In the genomic region with DNA sequence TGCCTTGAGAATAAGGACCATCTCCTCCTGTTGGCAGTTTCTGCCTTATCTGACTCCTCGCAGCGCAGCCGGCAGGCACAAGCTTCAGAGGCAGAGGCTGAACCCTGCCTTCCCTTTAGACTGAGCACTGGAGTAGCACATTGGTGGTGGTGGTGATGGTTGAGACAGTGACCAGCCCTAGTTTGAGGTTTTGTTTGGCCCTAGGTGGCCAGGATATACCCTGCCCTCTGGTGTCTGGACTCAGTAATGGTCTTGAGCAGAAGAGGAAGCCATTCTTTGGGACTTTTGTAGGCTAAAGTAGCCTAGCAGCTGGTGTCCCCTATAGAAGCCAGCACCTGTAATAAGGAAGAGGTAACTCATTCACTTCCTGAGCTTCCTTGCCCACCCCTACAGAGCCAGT, we compare ENCODE assay signal across 9 mouse cellular contexts. TPM values are rescaled to one million over a fixed set of nuclear protein-coding genes. Genes with fewer than 3 reads are reported as not detected.
A peak's percentile ranks its signal among the peaks of the same experiment; 100 is the strongest.
DNase-seq lines count a peak whose midpoint lies in the region; ATAC-seq and TF ChIP-seq lines count a peak whose summit lies in the region.
"Had no signal": no experiment of that assay in that cellular context is flagged by ENCODE, and none has a peak within 500 bp of the region (broad histone marks: within the 10 kb centered on the region; RNA-seq: fewer than 3 reads in every experiment).

No protein-coding gene starts in this region.

- no peak overlapping the region for H3K4me3 ChIP-seq in heart, adult 2 months
- H3K4me3 ChIP-seq in liver, embryonic 13.5 days (replicated peaks), result no peak overlapping the region
- H3K4me3 ChIP-seq in forebrain, embryonic 11.5 days (ENCODE audit: low read depth, low read length), result no peak overlapping the region

- ATAC-seq in liver, embryonic 13.5 days (ENCODE audit: low read depth), result no peak
- no peak for ATAC-seq in forebrain, embryonic 11.5 days (replicated peaks; ENCODE audit: low FRiP score)

- TF ChIP-seq POLR2A in heart, adult 2 months (IDR thresholded peaks at IDR 0.05; ENCODE audit: insufficient read depth, low read depth, low read length), result no peak

- intact Hi-C loops in heart, adult 2 months (cut with DNase I), result loop anchor here (5.0 kb wide), 1 partner anchor 42 kb away; no protein-coding TSS in a partner anchor

- H3K9ac ChIP-seq in heart, adult 2 months (ENCODE audit: low read depth, low read length), result no peak overlapping the region
- H3K9ac ChIP-seq in liver, embryonic 13.5 days, result no peak overlapping the region
- no peak overlapping the region for H3K9ac ChIP-seq in forebrain, embryonic 11.5 days (ENCODE audit: low read length)

- H3K79me2 ChIP-seq in heart, adult 2 months (replicated peaks; ENCODE audit: control insufficient read depth, insufficient read depth, low read length), result no peaks in the 10 kb centered on the region

- no peak overlapping the region for H3K27ac ChIP-seq in heart, adult 2 months
- no peak overlapping the region for H3K27ac ChIP-seq in liver, embryonic 13.5 days
- no peak overlapping the region for H3K27ac ChIP-seq in forebrain, embryonic 11.5 days (ENCODE audit: low read depth, low read length)

- no peaks in the 10 kb centered on the region for H3K27me3 ChIP-seq in heart, adult 2 months (ENCODE audit: control insufficient read depth, insufficient read depth, low read length)
- no peaks in the 10 kb centered on the region for H3K27me3 ChIP-seq in liver, embryonic 13.5 days
- no peaks in the 10 kb centered on the region for H3K27me3 ChIP-seq in forebrain, embryonic 11.5 days (ENCODE audit: control insufficient read depth, insufficient read depth, low read length)

- H3K4me1 ChIP-seq in heart, adult 2 months (ENCODE audit: control insufficient read depth, insufficient read depth, low read length), result no peaks in the 10 kb centered on the region
- no peaks in the 10 kb centered on the region for H3K4me1 ChIP-seq in liver, embryonic 13.5 days (replicated peaks)
- no peaks in the 10 kb centered on the region for H3K4me1 ChIP-seq in forebrain, embryonic 11.5 days (replicated peaks; ENCODE audit: control insufficient read depth, insufficient read depth, low read length)

- H3K36me3 ChIP-seq in heart, adult 2 months (ENCODE audit: control insufficient read depth, insufficient read depth, low read length), result no peaks in the 10 kb centered on the region
- H3K36me3 ChIP-seq in liver, embryonic 13.5 days, result peaks cover 11% of the 10 kb centered on the region
- H3K36me3 ChIP-seq in forebrain, embryonic 11.5 days (ENCODE audit: control insufficient read depth, insufficient read depth, low read length), result no peaks in the 10 kb centered on the region

- TF ChIP-seq CTCF in heart, adult 2 months (IDR thresholded peaks at IDR 0.05), result peak; percentile 58

- H3K9me3 ChIP-seq in liver, embryonic 13.5 days (replicated peaks), result no peaks in the 10 kb centered on the region
- H3K9me3 ChIP-seq in forebrain, embryonic 11.5 days (ENCODE audit: control insufficient read depth, low read length), result no peaks in the 10 kb centered on the region

- WGBS in heart, adult 2 months, result 25% methylated on average over 3 of the region's 3 CpGs
- 31% methylated on average over 3 of the region's 3 CpGs for WGBS in liver, embryonic 13.5 days (ENCODE audit: insufficient replicate concordance)
- WGBS in forebrain, embryonic 11.5 days, result 72% methylated on average over 3 of the region's 3 CpGs

- no peak overlapping the region for H3K4me2 ChIP-seq in liver, embryonic 13.5 days
- H3K4me2 ChIP-seq in forebrain, embryonic 11.5 days (ENCODE audit: low read depth, low read length, severe bottlenecking), result no peak overlapping the region

- TF ChIP-seq EP300 in heart, adult 2 months (IDR thresholded peaks at IDR 0.05; ENCODE audit: insufficient read depth, low read depth, low read length), result no peak

- DNase-seq in heart, adult 2 months, result no peak
- DNase-seq in heart, adult 11 months, result no peak
- DNase-seq in 416B (ENCODE audit: low read depth), result peak; percentile 71
- DNase-seq in R1 (ENCODE audit: low read depth, low spot score), result peak; percentile 19
- DNase-seq in liver, embryonic 13.5 days, result peak; percentile 13
- no peak for DNase-seq in forebrain, embryonic 11.5 days (ENCODE audit: low spot score)
- no peak for DNase-seq in ovary, adult 18-20 months (ENCODE audit: low spot score)
- DNase-seq in left cerebral cortex, adult 11 months (ENCODE audit: low spot score), result no peak
- DNase-seq: spleen, adult 18-20 months had no signal

RNA-seq across cellular contexts. Expression of a gene that starts 23.7 kb away (rescaled TPM):
- 10 to 100 TPM; 17.9 to 19.4 TPM for total RNA-seq in heart, adult 2 months (2021)
- polyA plus RNA-seq in heart, adult 2 months (2012; rRNA removed), result 8.1 and 13.1 TPM in 2 replicates
- 12.3 and 13.8 TPM in 2 replicates for polyA plus RNA-seq in liver, embryonic 13.5 days (2015; fragmentation: Nextera tagmentation; extraction: Ambion mirVana)
- 11.9 and 12.7 TPM in 2 replicates for polyA plus RNA-seq in forebrain, embryonic 11.5 days (2014; fragmentation: Nextera tagmentation; extraction: Ambion mirVana)

Comparison
In these comparisons a context has a peak if more than half of its experiments do, and no peak if none do; other contexts are left out.
1. DNase-seq: peak in 416B (single experiment), R1 (single experiment) and liver, embryonic 13.5 days (single experiment); none in heart, adult 2 months (0 of 2), heart, adult 11 months (single experiment), forebrain, embryonic 11.5 days (single experiment), ovary, adult 18-20 months (single experiment) and left cerebral cortex, adult 11 months (single experiment).